ENCODE assay signal across 23 mouse cellular contexts in the genomic region with DNA sequence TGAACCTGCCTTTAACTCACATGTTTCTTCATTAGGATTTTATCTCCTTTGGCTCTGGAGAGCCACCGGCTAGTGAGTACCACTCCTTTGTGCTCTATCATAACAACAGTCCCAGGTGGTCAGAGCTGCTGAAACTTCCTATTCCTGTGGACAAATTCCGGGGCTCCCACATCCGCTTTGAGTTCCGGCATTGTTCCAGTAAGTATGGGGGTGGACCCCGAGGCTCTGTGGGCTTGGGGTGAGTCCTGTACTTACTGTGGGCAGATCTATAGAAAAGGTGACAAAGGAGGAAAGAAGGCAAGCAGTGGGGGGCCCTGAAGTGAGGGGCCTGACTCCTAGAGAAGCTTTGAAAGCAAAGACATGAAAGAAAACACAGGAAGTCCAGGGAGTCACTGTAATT.
"Had no signal": no experiment of that assay in that cellular context is flagged by ENCODE, and none has a peak within 500 bp of the region (broad histone marks: within the 10 kb centered on the region; RNA-seq: fewer than 3 reads in every experiment).

No protein-coding gene starts in this region.

- H3K9me3 ChIP-seq: limb, embryonic 10.5 days; limb, embryonic 13.5 days; liver, embryonic 12.5 days; liver, embryonic 15.5 days; lung, embryonic 15.5 days; megakaryocyte, embryonic 14.5 days; midbrain, embryonic 10.5 days; midbrain, embryonic 13.5 days; neural tube, embryonic 12.5 days; neural tube, embryonic 15.5 days had no signal

- H3K4me1 ChIP-seq: liver, embryonic 12.5 days; liver, embryonic 15.5 days; lung, embryonic 15.5 days; megakaryocyte, embryonic 14.5 days; midbrain, embryonic 13.5 days; neural tube, embryonic 12.5 days; neural tube, embryonic 15.5 days had no signal

- H3K27me3 ChIP-seq: limb, embryonic 13.5 days; liver, embryonic 12.5 days; liver, embryonic 15.5 days; lung, embryonic 15.5 days; megakaryocyte, embryonic 14.5 days; midbrain, embryonic 13.5 days; neural tube, embryonic 12.5 days; neural tube, embryonic 15.5 days had no signal

- H3K4me3 ChIP-seq: layer of hippocampus, adult 2 months; limb, embryonic 10.5 days; limb, embryonic 13.5 days; liver, embryonic 12.5 days; liver, embryonic 15.5 days; lung, embryonic 15.5 days; megakaryocyte, embryonic 14.5 days; midbrain, embryonic 10.5 days; midbrain, embryonic 13.5 days; neural tube, embryonic 12.5 days; neural tube, embryonic 15.5 days had no signal

- ATAC-seq: liver, embryonic 12.5 days; midbrain, embryonic 13.5 days; midbrain, embryonic 16.5 days had no signal

- H3K4me2 ChIP-seq: limb, embryonic 13.5 days; liver, embryonic 12.5 days; liver, embryonic 15.5 days; lung, embryonic 15.5 days; midbrain, embryonic 13.5 days; neural tube, embryonic 12.5 days; neural tube, embryonic 15.5 days had no signal

- H3K27ac ChIP-seq: kidney, postnatal 0 days; layer of hippocampus, adult 2 months; limb, embryonic 10.5 days; limb, embryonic 13.5 days; liver, embryonic 12.5 days; liver, embryonic 15.5 days; lung, embryonic 15.5 days; midbrain, embryonic 10.5 days; midbrain, embryonic 13.5 days; neural tube, embryonic 12.5 days; neural tube, embryonic 15.5 days; stomach, postnatal 0 days had no signal

- H3K36me3 ChIP-seq: limb, embryonic 10.5 days; limb, embryonic 13.5 days; liver, embryonic 12.5 days; liver, embryonic 15.5 days; lung, embryonic 15.5 days; midbrain, embryonic 10.5 days; neural tube, embryonic 12.5 days had no signal

- DNase-seq: layer of hippocampus, adult 9-11 months; liver; lung, adult 18-20 months; lung, postnatal 10 days; lung, postnatal 36 days; right cerebral cortex, adult 18-20 months; right cerebral cortex, postnatal 14 days; right cerebral cortex, postnatal 4 days; thymus, postnatal 25 days had no signal

- H3K9ac ChIP-seq: limb, embryonic 13.5 days; liver, embryonic 12.5 days; liver, embryonic 15.5 days; lung, embryonic 15.5 days; midbrain, embryonic 13.5 days; neural tube, embryonic 12.5 days; neural tube, embryonic 15.5 days had no signal
